Mouse (Mus musculus): ENCODE data around the gene Pla2r1.

GRCm38 (mm10) chr2:60540346-60540745, 12.8 kb downstream of the Pla2r1 start:
- no peak for TF ChIP-seq USF1 (IDR thresholded peaks at IDR 0.05; ENCODE audit: low read depth)
- no peak for TF ChIP-seq POLR2A (IDR thresholded peaks at IDR 0.05; ENCODE audit: insufficient read length, low read depth)
- no peak for TF ChIP-seq CEBPB (IDR thresholded peaks at IDR 0.05; ENCODE audit: insufficient read depth, poor library complexity, severe bottlenecking)
- no peak for TF ChIP-seq POLR2AphosphoS2 (IDR thresholded peaks at IDR 0.05; ENCODE audit: insufficient read length, low read depth)
- TF ChIP-seq TCF12 (IDR thresholded peaks at IDR 0.05; ENCODE audit: insufficient read depth, poor library complexity, severe bottlenecking): no peak
- TF ChIP-seq E2F4 (IDR thresholded peaks at IDR 0.05; ENCODE audit: insufficient read depth): no peak
- TF ChIP-seq MAX (IDR thresholded peaks at IDR 0.05; ENCODE audit: low read depth): no peak
- TF ChIP-seq REST (IDR thresholded peaks at IDR 0.05; ENCODE audit: insufficient read depth, insufficient read length): no peak
- TF ChIP-seq SRF (IDR thresholded peaks at IDR 0.05; ENCODE audit: control insufficient read depth, insufficient read length, low read depth): no peak
- TF ChIP-seq MYOD1 (IDR thresholded peaks at IDR 0.05; ENCODE audit: control insufficient read depth in 1 of 3, insufficient read length in 2 of 3, low read depth in 2 of 3): no peak
